Mouse (Mus musculus) cerebellum, postnatal 36 days (tissue): ENCODE measurements around the gene Cdkn2aipnl.

ENCODE experiments used
- DNase-seq, 2 experiments: peaks; one replicate each; pipeline ENCODE4 v3.0.0; 2021 to 2022; ENCODE audit warnings: mixed read lengths in 2 of 2

Cdkn2aipnl gene

DNA sequence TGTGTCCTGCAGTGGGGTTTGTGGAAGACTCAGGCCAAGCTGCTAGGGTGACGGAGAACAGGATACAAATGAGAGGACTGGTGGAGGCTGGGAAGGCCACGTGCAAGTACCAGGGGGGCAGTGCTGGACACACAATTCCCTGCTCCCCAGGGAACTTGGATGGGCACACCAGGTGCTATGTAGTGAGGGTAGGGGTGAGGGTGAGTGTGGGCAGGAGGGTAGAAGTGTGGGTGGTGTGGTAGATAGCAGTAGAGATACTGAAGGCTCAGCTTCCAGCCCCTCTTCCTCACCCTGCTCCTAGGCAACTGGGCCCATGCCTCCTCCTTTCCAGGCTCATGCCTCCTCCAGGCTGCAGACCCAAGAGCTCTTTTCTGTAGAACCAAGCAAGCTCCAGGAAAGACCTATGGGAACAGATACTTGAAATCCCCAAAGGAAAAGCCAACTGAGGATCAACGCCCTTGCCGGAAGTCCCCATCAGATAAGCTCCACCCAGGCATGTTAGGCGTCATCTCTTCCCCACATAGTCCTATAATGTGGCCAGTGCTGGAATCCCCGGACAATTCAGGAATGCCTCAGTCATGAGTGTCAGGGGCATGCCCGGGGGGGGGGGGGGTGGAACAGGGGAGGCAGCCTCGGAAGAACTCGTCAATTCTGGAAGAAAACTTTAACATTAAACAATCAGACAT, 18.2 kb upstream of the Cdkn2aipnl start:
- DNase-seq = no peak

DNA sequence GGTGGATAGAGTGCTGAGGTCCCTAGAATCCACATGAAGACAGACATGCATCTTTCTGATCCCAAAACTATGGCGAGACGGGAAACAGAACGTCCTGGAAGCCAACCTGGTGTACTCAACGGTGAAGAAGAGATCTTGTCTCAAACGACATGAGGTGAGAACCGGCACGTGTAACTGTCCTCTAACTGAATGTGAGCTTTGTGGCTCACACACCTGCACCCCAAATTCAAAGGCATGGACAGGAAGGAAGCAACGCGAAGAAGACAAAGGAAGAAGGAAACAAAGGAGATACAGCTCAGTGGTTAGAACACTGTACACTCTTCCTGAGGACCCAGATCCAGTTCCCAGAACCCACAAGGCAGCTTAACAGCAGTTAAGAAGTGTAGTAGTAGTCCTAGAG, 17.5 kb upstream of the Cdkn2aipnl start:
- no peak for DNase-seq

DNA sequence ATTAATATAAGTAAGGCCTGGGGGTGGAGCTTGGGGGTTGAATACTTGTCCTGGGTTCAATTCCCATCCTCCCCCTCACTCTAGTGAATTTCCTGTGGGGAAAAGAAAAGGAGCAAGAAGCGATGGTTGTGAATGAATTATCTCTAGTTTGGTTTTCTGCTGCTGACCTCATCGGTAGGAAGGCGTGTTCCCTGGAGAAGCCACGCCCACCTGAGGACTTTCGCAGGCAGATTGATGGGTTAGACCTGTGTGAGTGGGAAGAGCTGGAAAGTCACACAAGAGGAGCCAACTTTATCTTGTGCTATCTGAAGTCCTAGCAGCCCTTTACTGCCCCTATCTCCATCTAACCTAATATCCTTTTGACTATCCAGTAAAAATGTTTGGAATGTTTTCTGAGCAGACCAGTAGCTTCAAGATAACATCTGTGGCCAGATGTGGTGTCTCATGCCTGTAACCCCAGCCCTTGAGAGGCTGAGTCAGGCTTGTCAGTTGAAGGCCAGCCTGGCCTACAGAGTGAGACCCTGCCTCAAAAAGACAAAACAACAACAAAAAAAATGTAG, 15.5 kb upstream of the Cdkn2aipnl start:
- no peak for DNase-seq

DNA sequence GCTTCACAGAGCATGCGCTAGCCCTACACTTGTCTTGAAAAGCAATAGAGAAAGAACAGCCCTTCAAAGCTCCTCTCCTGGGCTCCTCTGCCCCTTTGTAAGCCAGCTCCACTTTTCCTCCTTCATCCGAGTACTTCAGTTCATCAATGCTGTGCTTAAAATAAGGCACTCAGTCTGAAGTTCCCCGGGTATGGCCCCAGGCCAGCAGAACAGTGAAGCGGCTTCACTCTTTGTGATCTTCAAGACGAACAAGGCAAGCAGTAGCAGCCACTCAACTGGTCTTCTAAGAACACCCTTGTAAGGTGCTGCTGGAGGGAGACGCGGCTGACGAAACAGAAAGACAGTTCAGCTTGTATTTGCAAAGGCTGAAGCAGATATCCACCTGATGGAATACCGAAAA, 11.3 kb upstream of the Cdkn2aipnl start:
- DNase-seq = no peak

DNA sequence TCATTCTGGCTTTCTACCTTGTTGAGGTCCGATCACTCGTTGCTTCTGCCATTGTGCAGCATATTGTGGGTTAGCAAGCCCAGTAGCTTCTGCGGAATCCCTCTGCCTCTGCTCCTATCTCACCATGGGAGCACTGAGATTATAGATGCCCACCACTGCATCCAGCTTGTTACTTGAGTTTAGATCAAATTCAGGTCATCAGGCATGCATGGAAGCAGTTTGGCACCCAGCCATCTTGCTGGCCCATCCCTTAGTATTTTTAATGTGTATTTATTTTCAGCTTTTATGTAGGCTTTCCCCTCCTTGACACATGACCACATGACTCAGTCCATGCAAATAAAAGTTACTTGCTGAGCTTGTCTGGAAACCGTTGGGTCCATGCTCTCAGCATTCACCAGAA, 9.7 kb upstream of the Cdkn2aipnl start:
- no peak for DNase-seq

DNA sequence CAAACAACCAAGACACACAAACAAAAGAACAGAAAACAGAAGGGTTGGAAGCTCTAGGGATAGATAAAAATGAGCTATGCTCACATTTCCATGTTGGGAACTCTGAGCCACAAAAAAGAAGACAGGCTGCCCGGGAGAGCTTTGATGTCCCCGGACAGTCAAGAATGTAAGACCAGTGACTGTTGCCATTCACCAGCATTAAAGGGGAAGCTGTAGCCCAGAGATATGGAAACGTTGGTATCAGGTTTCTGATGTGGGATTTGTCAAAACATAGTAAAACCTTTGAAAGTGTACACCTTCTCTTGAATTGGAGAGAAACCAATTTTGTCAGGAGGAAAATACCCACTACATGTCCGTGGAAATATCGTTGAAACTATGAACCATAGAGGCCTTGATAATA, 8.0 kb upstream of the Cdkn2aipnl start:
- DNase-seq = no peak

DNA sequence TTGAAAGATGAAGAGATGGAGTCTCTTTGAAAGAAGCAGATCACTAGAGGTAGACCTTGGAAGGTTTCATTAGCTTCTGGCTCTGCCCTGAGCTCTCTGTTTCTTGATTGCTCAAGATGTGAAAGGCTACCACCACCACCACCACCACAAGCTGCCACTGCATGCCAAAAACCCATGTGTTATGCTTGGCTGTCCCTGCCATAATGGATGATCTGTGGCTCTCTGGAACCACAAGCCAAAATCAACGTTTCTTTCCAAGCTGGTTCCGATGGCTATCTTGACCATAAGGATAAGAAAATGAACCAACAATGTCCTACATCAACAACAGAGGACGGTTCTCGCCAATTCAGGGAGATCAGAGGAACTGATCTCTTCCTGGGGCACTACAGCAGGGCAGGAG, 7.4 kb upstream of the Cdkn2aipnl start:
- DNase-seq = no peak

DNA sequence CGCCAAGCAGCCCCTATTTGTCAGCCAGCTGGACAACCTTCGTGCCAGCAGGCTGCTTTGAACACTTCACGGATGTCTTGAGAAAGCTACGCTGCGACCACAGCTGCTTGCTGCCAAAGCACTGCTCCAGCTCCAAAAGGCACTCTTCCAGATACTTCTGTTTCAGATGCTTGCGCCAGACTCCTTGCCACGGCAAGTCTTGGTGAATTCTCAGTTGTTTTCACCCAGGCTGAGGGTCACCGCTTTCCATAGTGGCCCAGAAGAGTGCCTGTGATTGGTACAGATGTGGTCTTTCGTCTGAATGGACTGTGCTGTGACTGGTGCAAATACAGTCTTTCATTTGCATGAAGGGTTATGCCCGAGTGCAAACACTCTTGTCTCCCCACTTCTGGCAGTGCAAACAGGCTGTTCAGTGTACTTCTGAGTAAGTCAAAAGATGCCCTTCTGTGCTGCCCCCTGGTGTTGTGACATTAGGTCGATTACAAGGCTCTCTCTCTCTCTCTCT, 6.4 kb upstream of the Cdkn2aipnl start:
- no peak for DNase-seq

DNA sequence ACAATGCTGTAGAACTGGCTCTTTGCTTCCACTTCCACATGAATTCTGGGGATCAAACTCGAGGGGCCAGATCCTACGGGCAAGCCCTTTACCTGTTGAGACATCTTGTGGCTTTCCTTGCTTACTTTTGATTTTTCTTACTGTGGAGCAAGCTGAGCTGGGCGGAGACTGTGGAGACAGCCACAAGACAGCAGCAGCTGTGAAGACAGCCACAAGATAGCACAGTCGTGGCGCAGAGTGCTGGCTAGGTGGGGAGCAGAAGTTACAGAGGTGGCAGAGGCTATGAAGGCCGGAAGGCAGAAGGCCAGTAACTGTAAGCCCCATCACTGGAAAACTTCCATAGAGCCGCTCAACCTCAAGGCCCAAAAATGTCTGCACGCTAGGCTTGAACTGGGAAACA, 5.7 kb upstream of the Cdkn2aipnl start:
- no peak for DNase-seq

DNA sequence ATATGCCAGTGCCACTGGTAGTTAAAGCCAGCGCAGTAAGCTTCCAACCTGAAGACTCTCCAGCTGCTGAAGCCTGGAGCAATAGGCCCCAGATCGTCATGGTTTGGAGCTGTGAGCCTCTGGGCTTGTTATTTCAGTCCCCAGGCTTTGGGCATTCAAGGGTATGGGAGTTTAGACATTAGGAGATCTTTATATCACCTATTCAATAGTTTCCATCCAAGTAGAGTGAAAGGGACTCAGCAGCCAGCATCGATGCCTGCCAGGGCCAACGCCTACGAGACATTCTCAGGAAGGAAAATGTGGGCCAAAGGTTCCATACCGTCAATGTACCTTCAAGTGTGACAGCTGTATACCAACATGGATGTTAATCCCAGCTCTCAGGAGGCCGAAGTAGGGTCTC, 5.2 kb upstream of the Cdkn2aipnl start:
- DNase-seq = no peak

DNA sequence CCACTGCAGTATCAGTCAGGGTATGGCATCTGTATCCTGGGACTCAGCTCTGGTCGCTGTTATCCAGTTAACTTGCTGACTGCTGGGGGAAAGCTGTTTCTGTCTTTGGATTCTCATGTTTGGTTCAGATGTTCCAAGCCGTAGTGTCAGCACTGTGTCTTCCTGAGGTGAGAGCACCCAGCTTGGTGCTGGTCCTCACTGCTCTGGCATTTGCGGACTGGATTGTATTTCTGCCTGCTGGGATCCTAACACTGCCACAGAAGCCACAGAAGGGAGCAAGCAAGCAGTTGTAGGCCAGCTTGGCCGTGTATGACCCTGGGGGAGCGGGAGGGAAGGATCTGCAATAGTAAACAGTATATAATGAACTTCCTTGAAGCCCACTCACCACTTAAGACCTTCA, 810 bp upstream of the Cdkn2aipnl start:
- no peak for DNase-seq

DNA sequence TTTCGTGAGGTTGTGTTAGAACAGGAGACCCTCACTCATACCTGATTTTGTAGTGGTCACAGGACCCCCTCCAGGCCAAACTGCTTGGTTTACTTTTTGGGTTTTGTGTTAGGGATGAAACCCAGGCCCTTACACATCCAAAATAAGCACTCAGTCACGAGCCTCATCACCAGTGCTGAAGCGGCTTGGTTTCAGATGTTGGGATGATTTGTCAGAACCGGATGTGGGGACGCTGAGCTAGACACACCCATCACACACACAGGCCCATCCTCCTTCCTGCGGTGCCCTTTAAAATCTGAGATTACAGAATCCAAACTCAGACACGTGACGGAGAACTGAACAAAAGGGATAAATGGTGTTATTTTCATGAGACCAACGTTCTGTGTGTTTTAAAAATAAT, 1.4 kb downstream of the Cdkn2aipnl start:
- DNase-seq = no peak

DNA sequence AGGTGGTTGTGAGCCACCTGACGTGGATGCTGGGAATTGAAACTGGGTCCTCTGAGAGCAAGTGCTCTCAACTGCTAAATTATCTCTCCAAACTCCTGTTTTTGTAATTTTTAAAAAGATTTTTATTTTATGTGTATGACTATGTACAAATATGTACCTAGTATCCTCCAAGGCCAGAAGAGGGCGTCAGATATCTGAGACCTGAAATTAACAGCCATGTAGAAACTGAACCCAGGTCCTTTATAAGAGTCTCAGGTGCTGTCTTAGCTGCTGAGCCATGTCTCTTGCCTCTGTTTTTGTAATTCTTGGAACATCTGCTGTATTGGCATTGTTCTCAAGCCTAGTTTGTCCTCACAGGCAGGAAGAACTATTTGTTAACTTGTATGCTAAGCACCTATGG, 2.0 kb downstream of the Cdkn2aipnl start:
- no peak for DNase-seq

DNA sequence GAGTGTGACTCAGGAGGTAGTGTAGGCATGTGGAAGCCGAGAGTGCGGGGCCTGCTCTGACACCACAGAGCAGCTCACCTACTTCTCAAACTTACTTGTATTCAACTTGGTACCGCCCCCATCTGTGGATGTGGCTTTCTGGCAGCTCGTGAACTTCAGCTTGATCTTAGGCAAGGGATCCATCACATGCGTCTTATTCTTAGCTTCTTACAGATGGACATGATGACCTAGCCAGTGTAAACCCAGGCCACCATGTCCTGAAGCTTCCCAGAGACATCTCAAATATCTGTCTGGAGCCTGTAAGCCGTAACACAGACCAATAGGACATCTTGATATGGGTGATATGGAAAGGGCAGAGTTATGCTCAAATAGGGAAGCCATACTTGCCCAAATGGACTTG, 4.2 kb downstream of the Cdkn2aipnl start:
- DNase-seq = no peak

DNA sequence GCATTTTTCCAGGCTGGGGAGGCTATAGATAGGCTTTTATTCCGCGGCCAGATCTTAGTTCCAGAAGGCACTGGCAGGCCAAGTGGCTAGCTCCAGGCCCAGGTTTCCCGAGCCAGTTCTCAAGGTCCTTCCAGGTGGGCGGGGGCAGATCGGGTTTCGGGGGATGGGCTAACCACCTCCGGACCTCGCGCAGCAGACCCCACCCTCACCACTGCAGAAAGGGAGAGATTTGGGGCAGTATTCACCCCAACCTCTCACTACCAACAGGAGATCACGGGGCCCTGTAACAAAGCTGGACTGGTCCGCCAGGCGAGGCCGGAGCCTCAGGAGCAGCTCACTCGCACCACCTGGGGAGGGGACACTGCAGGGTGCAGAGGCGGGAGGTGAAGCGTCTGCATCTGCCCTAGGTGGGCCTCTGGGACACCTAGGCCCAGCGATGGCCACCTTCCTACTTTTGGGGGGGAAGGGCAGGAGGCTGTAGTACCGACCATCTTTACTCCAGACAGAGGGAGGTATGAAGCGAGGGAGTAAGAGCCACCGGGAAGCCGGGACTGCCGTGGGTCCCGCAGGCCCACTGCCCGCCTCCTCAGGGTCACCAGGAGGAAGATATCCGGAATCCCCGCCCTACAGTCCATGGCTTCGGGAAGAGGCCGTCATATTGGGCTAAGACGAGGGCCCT, 32.3 kb downstream of the Cdkn2aipnl start:
- DNase-seq = peak; percentile 46 to 47

DNA sequence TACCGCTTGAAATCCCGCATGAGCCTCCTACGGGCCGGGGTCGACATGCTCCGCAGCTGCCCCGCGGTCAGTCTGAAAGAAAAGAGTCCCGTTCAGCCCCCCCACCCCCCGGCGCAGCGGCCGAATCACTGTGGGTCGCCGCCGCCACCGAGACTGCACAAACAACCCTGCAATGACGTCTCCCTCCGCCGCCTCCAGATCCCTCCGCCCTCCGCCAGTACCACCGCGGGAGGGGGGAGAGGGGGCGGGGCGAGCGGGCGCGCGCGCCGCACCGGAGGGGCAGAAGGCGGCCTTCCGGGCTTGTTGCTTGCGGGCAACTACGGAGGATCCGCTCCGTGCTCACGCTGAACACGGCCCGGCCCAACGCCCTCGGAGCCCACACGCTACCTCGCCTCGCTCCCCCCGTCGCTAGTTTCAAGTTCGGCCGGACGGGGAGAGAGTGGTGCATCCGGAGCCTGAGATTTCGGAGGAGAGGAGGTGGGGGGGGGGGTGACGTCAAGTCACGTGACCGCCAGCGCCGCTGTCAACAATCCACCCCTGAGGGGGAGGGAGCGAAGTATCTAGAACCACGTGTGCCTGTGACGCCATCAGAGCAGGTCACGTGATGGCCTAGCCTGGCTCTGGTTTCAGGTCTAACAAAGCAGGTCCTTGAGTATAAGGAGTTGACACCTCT, 33.0 kb downstream of the Cdkn2aipnl start, which contains the start of gene Ube2b:
Gene Ube2b, minus strand, starts transcription at position 473 of the 673 bp plus-strand sequence.
- DNase-seq = peak; percentile 94

DNA sequence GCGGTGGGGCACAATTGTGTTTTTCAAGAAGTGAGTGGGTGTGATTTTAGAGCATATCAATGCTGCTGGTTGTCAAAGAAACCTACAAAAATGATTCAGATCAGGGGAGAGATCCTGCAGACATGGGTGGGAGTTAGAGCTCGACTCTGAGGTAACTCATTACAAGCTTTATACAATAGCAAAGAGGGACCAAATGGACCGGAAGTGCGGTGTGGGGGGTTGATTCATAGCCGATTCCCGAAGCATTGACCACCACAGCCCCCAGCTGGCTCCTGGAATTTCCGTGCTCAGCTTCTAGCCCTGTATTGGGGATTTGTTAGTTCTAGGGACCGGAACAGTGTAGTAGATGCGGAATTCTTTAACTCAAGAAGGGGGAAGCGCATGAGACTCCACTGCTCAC, 33.9 kb downstream of the Cdkn2aipnl start:
- DNase-seq = no peak

DNA sequence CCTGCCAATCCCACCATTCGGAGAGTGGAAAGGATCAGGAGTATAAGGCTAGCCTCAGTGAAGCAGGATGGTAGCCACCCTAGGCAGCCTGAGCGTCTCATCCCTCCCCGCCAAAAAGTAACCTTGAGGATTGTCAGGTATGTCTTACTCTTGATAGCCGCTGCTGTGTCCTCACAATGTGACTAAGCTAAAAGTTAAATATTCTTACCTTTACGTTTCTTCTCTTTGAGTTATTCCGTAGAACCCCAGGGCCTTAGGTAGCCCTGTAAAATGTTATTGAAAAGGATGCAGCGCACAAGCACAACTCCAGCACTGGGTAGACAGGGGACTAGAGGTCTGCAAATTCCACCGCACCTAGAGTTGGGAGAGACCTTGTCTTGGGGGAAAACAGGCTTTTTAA, 34.4 kb downstream of the Cdkn2aipnl start:
- DNase-seq = no peak

DNA sequence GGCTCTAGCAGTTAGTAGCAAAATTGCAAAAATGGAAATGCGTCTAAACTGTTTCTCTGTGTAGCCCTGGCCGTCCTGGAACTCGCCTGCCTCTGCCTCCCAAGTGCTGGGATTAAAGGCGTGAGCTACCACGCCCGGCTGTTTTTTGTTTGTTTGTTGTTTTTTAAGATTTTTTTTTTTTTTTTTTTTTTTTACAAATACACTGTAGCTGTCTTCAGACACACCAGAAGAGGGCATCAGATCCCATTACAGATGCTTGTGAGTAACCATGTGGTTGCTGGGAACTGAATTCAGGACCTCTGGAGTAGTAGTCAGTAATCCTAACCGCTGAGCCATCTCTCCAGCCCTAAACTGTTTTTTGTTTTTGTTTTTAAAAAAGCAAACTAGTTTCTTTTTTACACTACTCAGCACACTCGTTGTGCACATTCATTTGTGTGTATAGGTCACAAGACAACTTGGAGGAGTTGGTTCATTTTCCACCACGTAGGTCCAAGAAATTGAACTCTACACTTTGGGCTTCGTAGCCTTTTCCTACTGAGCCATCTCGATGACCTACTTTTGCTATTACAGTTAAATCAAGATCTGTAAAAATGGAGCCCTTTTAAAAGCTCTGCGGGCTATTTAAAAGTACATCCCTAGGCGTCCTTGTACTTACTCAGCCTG, 35.5 kb downstream of the Cdkn2aipnl start:
- no peak for DNase-seq

DNA sequence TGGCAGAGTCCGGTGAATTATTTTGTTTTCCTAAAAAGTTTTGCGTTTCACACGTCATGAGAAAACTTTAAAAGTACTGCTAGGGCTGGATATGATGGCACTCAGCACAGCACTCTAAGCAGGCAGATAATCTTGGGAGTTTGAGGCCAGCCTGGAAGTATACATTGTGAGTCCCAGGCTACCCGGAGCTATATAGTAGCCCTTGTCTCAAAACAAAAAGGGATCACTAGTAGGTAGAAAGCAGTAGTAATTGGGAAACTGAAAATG, 36.0 kb downstream of the Cdkn2aipnl start:
- DNase-seq = no peak

DNA sequence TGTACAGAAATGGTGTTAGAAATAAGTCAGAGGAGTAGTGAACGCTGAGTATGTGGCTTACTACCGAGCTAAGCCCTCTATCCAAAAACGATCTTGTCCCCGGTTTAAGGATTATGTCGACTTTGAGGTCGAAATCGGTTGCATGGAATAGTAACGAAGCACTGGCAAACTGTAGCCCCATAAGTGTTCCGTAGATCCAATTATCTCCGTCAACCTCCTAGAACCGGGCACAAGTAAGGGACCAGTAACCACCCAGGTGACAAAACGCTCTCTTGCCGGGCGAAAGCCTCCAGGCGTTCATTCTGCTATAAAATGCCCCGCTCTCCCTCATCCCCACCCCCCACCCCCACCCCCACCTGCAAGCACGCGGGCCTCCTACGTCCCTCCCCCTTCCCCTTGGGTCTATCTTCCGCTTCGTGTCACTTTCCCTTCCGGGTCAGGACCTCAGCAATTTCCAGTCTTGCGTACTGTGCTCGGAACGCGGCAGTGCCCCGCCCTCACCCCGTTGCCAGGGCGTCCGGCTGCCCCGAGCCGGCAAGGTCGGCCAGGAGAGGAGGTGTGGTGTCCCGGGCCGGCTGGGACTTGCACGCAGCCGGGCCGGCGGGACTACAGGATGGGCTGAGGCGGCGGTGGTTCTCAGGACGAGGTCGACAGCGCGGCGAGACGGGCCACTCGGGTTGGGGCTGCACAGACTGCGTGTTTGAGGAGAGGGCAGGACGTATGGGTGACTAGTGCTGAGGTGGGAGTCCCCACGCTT, 36.5 kb downstream of the Cdkn2aipnl start, which contains the start of gene Cdkl3:
Gene Cdkl3, plus strand, starts transcription at position 450 of the 757 bp plus-strand sequence.
- peak; percentile 87 to 91 for DNase-seq

DNA sequence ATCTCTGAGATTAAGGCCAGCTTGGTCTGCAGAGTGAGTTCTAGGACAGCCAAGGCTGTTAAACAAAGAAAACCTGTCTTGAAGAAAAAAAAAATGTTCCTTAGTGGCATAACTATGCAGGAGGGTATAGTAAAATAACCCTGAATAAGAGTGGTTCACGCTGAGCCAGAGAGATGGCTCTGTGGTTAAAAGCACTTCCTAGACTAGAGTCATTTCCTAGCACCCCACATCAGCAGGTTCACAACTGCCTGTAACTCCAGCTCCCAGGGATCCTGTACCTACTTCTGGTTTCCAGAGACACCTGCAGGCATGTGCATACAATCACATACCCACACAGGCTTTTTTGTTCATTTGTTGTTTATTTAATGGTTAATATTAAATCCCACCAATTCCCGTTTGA, 38.1 kb downstream of the Cdkn2aipnl start:
- no peak for DNase-seq
